Mouse (Mus musculus) C2C12 (cell line): ENCODE results near the gene Jam3.

ENCODE experiments used
- CTCF ChIP-seq: IDR thresholded peaks from one replicate; pipeline ENCODE4 v1.5.1; 2011; ENCODE audit not compliant: control insufficient read depth, insufficient read depth, insufficient read length
- FOSL1 ChIP-seq: IDR thresholded peaks from one replicate; pipeline ENCODE4 v1.8.0; 2011; ENCODE audit warnings: mild to moderate bottlenecking, low read length; ENCODE audit not compliant: poor library complexity, insufficient read depth, severe bottlenecking
- MAX ChIP-seq: IDR thresholded peaks from one replicate; pipeline ENCODE4 v1.6.1; 2011; ENCODE audit warnings: mild to moderate bottlenecking, control low read depth
- MYOD1 ChIP-seq: IDR thresholded peaks from one replicate; pipeline ENCODE4 v1.6.1; 2011; ENCODE audit warnings: low read depth; ENCODE audit not compliant: control insufficient read depth, insufficient read length
- MYOG ChIP-seq: IDR thresholded peaks from one replicate; pipeline ENCODE4 v1.6.1; 2011; ENCODE audit not compliant: control insufficient read depth, insufficient read length; ENCODE audit errors: extremely low read depth
- USF1 ChIP-seq: IDR thresholded peaks from one replicate; pipeline ENCODE4 v1.6.1; 2011; ENCODE audit warnings: low read depth, mild to moderate bottlenecking, control low read depth, moderate library complexity

GRCm38 (mm10) chr9:27203134-27203533, 47.9 kb upstream of the Jam3 start:
- no peak for TF ChIP-seq MYOD1
- no peak for TF ChIP-seq USF1
- TF ChIP-seq CTCF, result no peak
- no peak for TF ChIP-seq MAX
- TF ChIP-seq MYOG, result no peak
- no peak for TF ChIP-seq FOSL1
